Mouse (Mus musculus) stomach, embryonic 14.5 days (tissue): Measurements from ENCODE around the gene Arrdc5. TPM values are rescaled to one million over a fixed set of nuclear protein-coding genes. Genes with fewer than 3 reads are reported as not detected.

ENCODE experiments used
- ATAC-seq: fragments of 200-750 bp; cut with Nextera tagmentation; 2 replicates; pipeline ENCODE4 v1.8.0; 2017; ENCODE audit warnings: low read depth, moderate TSS enrichment; ENCODE audit not compliant: insufficient number of reproducible peaks, insufficient read depth, low FRiP score
- H3K27ac ChIP-seq: fragments of 300-500 bp; sonication (generic); 2 replicates; pipeline ENCODE4 v1.5.1; 2014; ENCODE audit warnings: mild to moderate bottlenecking, low read length, moderate library complexity, mixed read lengths
- H3K27me3 ChIP-seq: fragments of 300-500 bp; sonication (generic); 2 replicates; pipeline ENCODE4 v1.6.1; 2014; ENCODE audit warnings: low read length, control low read depth, mixed read lengths; ENCODE audit not compliant: control insufficient read depth, insufficient read depth
- H3K36me3 ChIP-seq: fragments of 300-500 bp; sonication (generic); 2 replicates; pipeline ENCODE4 v1.6.1; 2014; ENCODE audit warnings: mild to moderate bottlenecking, control low read depth, low read length, moderate library complexity, mixed read lengths; ENCODE audit not compliant: control insufficient read depth, insufficient read depth
- H3K4me1 ChIP-seq: fragments of 300-500 bp; sonication (generic); 2 replicates; pipeline ENCODE4 v1.6.1; 2014; ENCODE audit warnings: low read length, control low read depth, mixed read lengths; ENCODE audit not compliant: control insufficient read depth, insufficient read depth
- H3K4me2 ChIP-seq: fragments of 300-500 bp; sonication (generic); replicated peaks from 2 replicates; pipeline ENCODE4 v1.6.1; 2014; ENCODE audit warnings: low read depth, low read length, control low read depth
- H3K4me3 ChIP-seq: fragments of 300-500 bp; sonication (generic); 2 replicates; pipeline ENCODE4 v1.5.1; 2014; ENCODE audit warnings: low read depth, low read length, control low read depth
- H3K9ac ChIP-seq: fragments of 300-500 bp; sonication (generic); replicated peaks from 2 replicates; pipeline ENCODE4 v1.6.1; 2014; ENCODE audit warnings: low read depth, mild to moderate bottlenecking, control low read depth, low read length, moderate library complexity, mixed read lengths
- H3K9me3 ChIP-seq: fragments of 300-500 bp; sonication (generic); 2 replicates; pipeline ENCODE4 v1.6.1; 2016; ENCODE audit warnings: low read depth, low read length, control low read depth; ENCODE audit not compliant: control insufficient read depth
- WGBS: fragments of 180-500 bp; shearing (Covaris S2); extraction: QIAGEN DNeasy Blood & Tissue Kit; methylation state at CpG from one replicate; pipeline ENCODE4 v1.1.7; 2014; 5-methylcytosine and 5-hydroxymethylcytosine counted together
- polyA plus RNA-seq: library from polyadenylated mRNA; unstranded; fragments of >200 nt; fragmentation: Nextera tagmentation; extraction: Ambion mirVana; gene quantifications from 2 replicates; pipeline ENCODE4 v1.2.1, GENCODE M21; 2014

Gene Arrdc5
- polyA plus RNA-seq, 1 experiment from 2014 or later, result not detected

- WGBS, result 68% methylated on average over 1 of the region's 1 CpGs
- Histone ChIP-seq H3K4me1 (peaks cover 4% of the 10 kb centered on the region; the same call in 1 of the 2 replicates), H3K9ac (no peak overlapping the region), H3K27ac (no peak overlapping the region), H3K4me2 (no peak overlapping the region), H3K4me3 (no peak overlapping the region), H3K36me3 (no peaks in the 10 kb centered on the region), H3K9me3 (no peaks in the 10 kb centered on the region), H3K27me3 (no peaks in the 10 kb centered on the region)
- no peak for ATAC-seq
Measured at GRCm38 (mm10) chr17:56296201-56296600, 3.9 kb downstream of the Arrdc5 start.

DNA sequence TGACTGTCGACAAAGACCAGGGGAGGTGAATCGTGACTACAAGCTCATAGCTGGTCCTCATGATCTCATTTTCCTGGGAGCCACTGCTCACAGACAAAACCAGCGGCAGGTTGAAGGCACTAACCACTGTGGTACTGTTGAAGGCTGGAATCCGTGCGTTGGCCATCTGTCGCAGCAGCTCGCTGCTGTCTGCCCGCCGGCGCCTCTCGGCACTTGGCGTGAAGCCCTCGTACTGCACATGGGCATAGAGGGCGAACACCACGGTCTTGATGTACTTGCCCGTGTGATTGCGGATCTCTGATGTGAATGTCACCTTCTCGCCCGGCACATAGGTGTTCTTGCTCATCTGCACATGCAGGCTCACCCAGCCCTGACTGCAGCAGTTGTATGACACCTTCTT, 5.8 kb downstream of the Arrdc5 start:
- H3K9ac ChIP-seq, result no peak overlapping the region
- H3K27ac ChIP-seq, result no peak overlapping the region
- H3K4me3 ChIP-seq, result no peak overlapping the region
- WGBS, result 92% methylated on average over 19 of the region's 19 CpGs
- peaks cover 12% of the 10 kb centered on the region for H3K4me1 ChIP-seq
- no peaks in the 10 kb centered on the region for H3K27me3 ChIP-seq
- no peaks in the 10 kb centered on the region for H3K9me3 ChIP-seq
- no peak overlapping the region for H3K4me2 ChIP-seq
- H3K36me3 ChIP-seq, result no peaks in the 10 kb centered on the region
- ATAC-seq, result no peak

DNA sequence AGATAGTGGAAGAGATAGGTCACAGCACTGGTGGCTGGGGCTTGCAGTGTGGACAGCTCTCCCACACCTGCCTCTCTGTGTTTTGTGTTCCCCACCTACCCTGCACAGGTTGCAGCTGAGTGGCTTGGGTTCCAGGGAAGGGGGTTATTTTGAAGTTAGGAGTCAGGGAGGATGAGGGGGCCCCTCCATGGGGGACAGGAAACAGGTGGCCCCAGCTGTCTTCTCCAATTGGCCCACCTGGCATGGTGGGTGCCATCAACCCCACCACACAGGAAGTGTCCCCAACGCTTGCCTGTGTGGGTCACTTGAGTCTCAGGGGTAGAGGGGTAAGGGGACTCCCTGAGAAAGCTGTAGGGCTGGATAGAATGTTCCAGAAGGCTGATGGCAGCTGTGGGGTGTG, 6.8 kb downstream of the Arrdc5 start:
- no peak overlapping the region for H3K9ac ChIP-seq
- H3K27me3 ChIP-seq, result no peaks in the 10 kb centered on the region
- no peak overlapping the region for H3K4me3 ChIP-seq
- no peak overlapping the region for H3K4me2 ChIP-seq
- H3K9me3 ChIP-seq, result no peaks in the 10 kb centered on the region
- 47% methylated on average over 1 of the region's 1 CpGs for WGBS
- peaks cover 18% of the 10 kb centered on the region for H3K4me1 ChIP-seq
- H3K27ac ChIP-seq, result no peak overlapping the region
- no peak for ATAC-seq
- H3K36me3 ChIP-seq, result no peaks in the 10 kb centered on the region

DNA sequence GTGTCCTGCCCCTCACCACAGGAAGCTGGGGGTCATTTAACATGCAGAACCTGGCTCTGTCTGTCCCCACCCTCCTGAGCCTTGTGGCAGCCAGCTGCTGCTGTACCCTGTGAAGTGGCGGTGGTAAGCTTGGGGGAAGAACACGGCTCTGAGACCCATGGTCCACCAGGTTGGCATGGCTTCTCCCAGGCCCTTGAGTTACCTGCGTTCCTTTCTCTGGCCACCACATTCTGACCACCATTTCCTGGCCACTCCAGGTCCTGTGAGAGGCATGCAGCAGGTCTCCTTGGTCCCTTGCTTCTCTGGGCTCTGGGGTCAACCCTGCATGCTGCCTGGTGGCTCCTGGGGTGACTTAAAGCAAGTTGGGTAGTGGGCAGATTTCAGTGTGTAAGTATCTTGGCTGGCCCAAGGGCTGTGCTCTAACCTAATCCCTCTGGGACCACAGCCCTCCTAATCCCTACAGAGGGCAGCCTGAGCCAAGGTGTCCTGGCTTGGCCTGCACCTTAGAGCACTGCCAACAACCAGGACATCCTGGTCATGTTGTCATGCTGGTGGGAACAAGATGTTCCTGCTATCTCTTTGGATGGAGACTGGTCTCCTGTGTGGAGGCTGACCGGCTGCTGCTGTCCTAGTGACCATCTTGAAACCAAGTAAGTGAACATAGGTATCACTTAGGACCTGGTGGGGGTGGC, 7.4 kb downstream of the Arrdc5 start, which contains the start of gene Plin3:
Plin3 (minus strand) TSS at position 343 of the 692 bp plus-strand sequence.
- no peak within 1 kb of the TSS for H3K4me3 ChIP-seq
- ATAC-seq, result no peak
- peak within 1 kb of the TSS; percentile 98; the same call in 1 of the 2 replicates for H3K27ac ChIP-seq
- WGBS, result 88% methylated on average over 4 of the region's 4 CpGs
- no peaks in the 10 kb centered on the region for H3K9me3 ChIP-seq
- no peaks in the 10 kb centered on the region for H3K36me3 ChIP-seq
- no peak within 1 kb of the TSS for H3K9ac ChIP-seq
- peaks cover 23% of the 10 kb centered on the region for H3K4me1 ChIP-seq
- H3K27me3 ChIP-seq, result no peaks in the 10 kb centered on the region
- no peak within 1 kb of the TSS for H3K4me2 ChIP-seq

DNA sequence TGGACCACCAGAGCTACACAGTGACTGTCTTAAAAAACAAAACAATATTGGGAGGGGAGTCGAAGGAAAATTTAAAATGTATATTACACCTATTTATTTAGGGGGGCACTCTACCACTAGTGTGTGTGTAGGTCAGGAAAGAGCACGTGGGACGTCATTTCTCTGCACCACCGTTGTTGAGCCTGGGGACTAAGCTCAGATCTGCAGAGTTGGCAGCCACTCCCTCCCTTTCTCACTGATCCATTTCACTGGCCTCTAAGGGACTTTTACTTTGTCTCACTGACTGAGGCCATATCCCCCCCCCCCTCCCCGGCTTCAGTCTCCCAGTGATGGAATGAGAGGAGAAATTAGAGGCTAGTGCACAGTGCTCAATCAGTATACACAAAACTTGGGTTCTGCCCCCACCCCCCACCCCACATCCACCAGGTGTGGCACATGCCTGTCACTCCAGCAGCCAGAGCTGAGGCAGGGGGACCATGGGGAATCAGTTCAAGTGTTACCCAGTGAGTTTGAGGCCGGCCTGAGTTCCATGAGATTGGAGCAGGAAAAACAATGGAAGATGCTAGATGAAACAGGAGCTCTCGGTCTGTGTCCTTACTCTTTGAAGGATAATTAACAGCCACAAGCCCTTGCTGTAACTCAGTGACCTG, 8.1 kb downstream of the Arrdc5 start:
- H3K4me3 ChIP-seq, result no peak overlapping the region
- H3K4me2 ChIP-seq, result no peak overlapping the region; the same call in 1 of the 2 replicates
- H3K27me3 ChIP-seq, result no peaks in the 10 kb centered on the region
- H3K36me3 ChIP-seq, result 0 out of 2 replicates have a peak, but pooled peaks cover 2% of the 10 kb centered on the region
- no peak for ATAC-seq
- no peak overlapping the region for H3K9ac ChIP-seq
- peaks cover 24% of the 10 kb centered on the region for H3K4me1 ChIP-seq
- 79% methylated on average over 7 of the region's 7 CpGs for WGBS
- peak overlapping the region; percentile 98; the same call in 1 of the 2 replicates for H3K27ac ChIP-seq
- H3K9me3 ChIP-seq, result no peaks in the 10 kb centered on the region

GRCm38 (mm10) chr17:56291171-56291511, 8.9 kb downstream of the Arrdc5 start:
- peak overlapping the region; percentile 98 for H3K27ac ChIP-seq
- H3K27me3 ChIP-seq, result no peaks in the 10 kb centered on the region
- peaks cover 24% of the 10 kb centered on the region for H3K4me1 ChIP-seq
- WGBS, result under 1% methylated on average over 16 of the region's 16 CpGs
- H3K4me3 ChIP-seq, result peak overlapping the region; percentile 51; the same call in 1 of the 2 replicates
- H3K9ac ChIP-seq, result peak overlapping the region; percentile 30; the same call in 1 of the 2 replicates
- ATAC-seq, result peak; percentile 83
- H3K36me3 ChIP-seq, result peaks cover 6% of the 10 kb centered on the region; the same call in 1 of the 2 replicates
- no peaks in the 10 kb centered on the region for H3K9me3 ChIP-seq
- peak overlapping the region; percentile 78 for H3K4me2 ChIP-seq

- H3K9me3 ChIP-seq, result no peaks in the 10 kb centered on the region
- peak overlapping the region; percentile 78 for H3K4me2 ChIP-seq
- peak overlapping the region; percentile 47 for H3K9ac ChIP-seq
- H3K4me1 ChIP-seq, result peaks cover 24% of the 10 kb centered on the region
- H3K4me3 ChIP-seq, result peak overlapping the region; percentile 51
- WGBS, result 4% methylated on average over 17 of the region's 17 CpGs
- H3K27me3 ChIP-seq, result no peaks in the 10 kb centered on the region
- peak; percentile 91 for ATAC-seq
- H3K27ac ChIP-seq, result peak overlapping the region; percentile 98
- peaks cover 11% of the 10 kb centered on the region for H3K36me3 ChIP-seq
Measured at GRCm38 (mm10) chr17:56290388-56291170, 9.5 kb downstream of the Arrdc5 start.
